Comparison of ENCODE assay signal across 8 mouse cellular contexts in the genomic region with DNA sequence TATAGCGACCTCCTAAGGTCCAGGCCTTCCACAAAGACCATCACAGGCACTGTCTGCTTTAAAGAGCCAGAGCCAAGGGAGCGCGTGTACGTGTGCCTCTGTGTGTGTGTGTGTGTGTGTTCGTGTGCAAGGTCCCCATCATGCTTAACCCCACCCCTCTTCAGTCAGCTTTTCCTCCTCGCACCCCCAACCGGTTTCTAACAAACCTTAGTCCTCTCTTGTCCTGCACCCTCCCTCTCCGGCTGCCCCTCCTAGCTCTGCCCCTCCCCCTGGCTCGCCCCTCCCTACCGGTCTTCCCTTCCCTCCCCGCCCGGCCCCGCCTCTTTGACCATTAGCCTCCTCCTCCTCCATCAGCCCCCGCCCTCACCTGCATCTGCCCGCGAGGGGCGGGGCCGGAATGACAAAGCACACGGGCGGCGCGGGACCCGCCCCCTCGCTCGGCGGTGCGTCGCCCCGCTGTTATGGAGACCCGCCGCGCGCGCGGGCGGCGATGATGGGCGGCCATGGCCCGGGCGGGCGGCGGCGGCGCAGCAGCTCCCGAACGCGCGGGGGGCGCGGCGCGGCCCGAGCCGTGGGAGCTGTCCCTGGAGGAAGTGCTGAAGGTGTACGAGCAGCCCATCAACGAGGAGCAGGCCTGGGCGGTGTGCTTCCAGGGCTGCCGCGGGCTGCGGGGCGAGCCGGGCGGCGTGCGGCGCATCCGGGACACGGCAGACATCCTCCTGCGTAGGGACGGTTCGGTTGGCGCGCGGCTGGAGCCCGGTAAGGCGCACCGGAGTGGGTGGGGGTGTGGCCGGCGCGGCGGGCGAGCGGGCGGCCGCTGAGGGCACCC. TPM values are rescaled to one million over a fixed set of nuclear protein-coding genes. Genes with fewer than 3 reads are reported as not detected.
DNase-seq lines count a peak whose midpoint lies in the region; ATAC-seq and TF ChIP-seq lines count a peak whose summit lies in the region.

A gene (plus strand): TSS at position 452 of the 829 bp plus-strand sequence.

- H3K9ac ChIP-seq in heart, embryonic 16.5 days (ENCODE audit: low read length) = peak within 1 kb of the TSS; percentile 53
- H3K9ac ChIP-seq in liver, postnatal 0 days (replicated peaks) = peak within 1 kb of the TSS; percentile 41; the same call in 1 of the 2 replicates
- peak within 1 kb of the TSS; percentile 86 for H3K9ac ChIP-seq in neural tube, embryonic 15.5 days (replicated peaks)

- DNase-seq in c-Kit-negative CD71-positive TER-119-positive erythroid progenitor cells, embryonic 14.5 days (ENCODE audit: low read depth, low spot score) = peak; percentile 60
- peak; percentile 88 for DNase-seq in forebrain, embryonic 10.5 days (ENCODE audit: extremely low spot score, low spot score)
- DNase-seq in kidney, postnatal 36 days = peak; percentile 80 to 89
- DNase-seq in liver, postnatal 0 days = peak; percentile 84
- DNase-seq in testis, postnatal 14 days (ENCODE audit: low spot score) = peak; percentile 77

- H3K4me1 ChIP-seq in E14TG2a.4 (replicated peaks; ENCODE audit: low read depth, low read length) = peaks cover 63% of the 10 kb centered on the region
- H3K4me1 ChIP-seq in forebrain, embryonic 10.5 days = peaks cover 46% of the 10 kb centered on the region
- peaks cover 7% of the 10 kb centered on the region; the same call in 1 of the 2 replicates for H3K4me1 ChIP-seq in heart, embryonic 16.5 days (ENCODE audit: control insufficient read depth, insufficient read depth, low read length)
- peaks cover 32% of the 10 kb centered on the region for H3K4me1 ChIP-seq in liver, postnatal 0 days (ENCODE audit: insufficient read depth)
- H3K4me1 ChIP-seq in neural tube, embryonic 15.5 days = peaks cover 48% of the 10 kb centered on the region

- TF ChIP-seq CTCF in E14TG2a.4 (conservative IDR thresholded peaks at IDR 0.05; ENCODE audit: low read length) = no peak
- no peak for TF ChIP-seq CTCF in liver, postnatal 0 days (IDR thresholded peaks at IDR 0.05; ENCODE audit: low read depth)

- H3K36me3 ChIP-seq in E14TG2a.4 (ENCODE audit: insufficient read depth, low read length) = no peaks in the 10 kb centered on the region
- H3K36me3 ChIP-seq in forebrain, embryonic 10.5 days (replicated peaks) = no peaks in the 10 kb centered on the region
- H3K36me3 ChIP-seq in heart, embryonic 16.5 days (ENCODE audit: control insufficient read depth, insufficient read depth) = no peaks in the 10 kb centered on the region
- no peaks in the 10 kb centered on the region for H3K36me3 ChIP-seq in liver, postnatal 0 days (replicated peaks; ENCODE audit: insufficient read depth, low read length)
- no peaks in the 10 kb centered on the region for H3K36me3 ChIP-seq in neural tube, embryonic 15.5 days

- peak; percentile 76 for ATAC-seq in heart, embryonic 16.5 days (replicated peaks; ENCODE audit: extremely low read depth, insufficient read depth, low FRiP score)
- peak; percentile 85 for ATAC-seq in liver, postnatal 0 days
- ATAC-seq in neural tube, embryonic 15.5 days (ENCODE audit: low FRiP score) = peak; percentile 90

- peak within 1 kb of the TSS; percentile 86 for H3K4me3 ChIP-seq in E14TG2a.4 (replicated peaks; ENCODE audit: low read length)
- peak within 1 kb of the TSS; percentile 70 for H3K4me3 ChIP-seq in forebrain, embryonic 10.5 days
- peak within 1 kb of the TSS; percentile 68 for H3K4me3 ChIP-seq in heart, embryonic 16.5 days (ENCODE audit: low read length)
- H3K4me3 ChIP-seq in liver, postnatal 0 days (ENCODE audit: low read depth, low read length) = peak within 1 kb of the TSS; percentile 57
- H3K4me3 ChIP-seq in neural tube, embryonic 15.5 days (replicated peaks) = peak within 1 kb of the TSS; percentile 82

- WGBS in forebrain, embryonic 10.5 days = under 1% methylated on average over 85 of the region's 85 CpGs
- WGBS in heart, embryonic 16.5 days = under 1% methylated on average over 81 of the region's 85 CpGs
- WGBS in liver, postnatal 0 days (ENCODE audit: insufficient replicate concordance) = 2% methylated on average over 50 of the region's 85 CpGs
- WGBS in neural tube, embryonic 15.5 days = under 1% methylated on average over 83 of the region's 85 CpGs

- no peak for TF ChIP-seq EP300 in liver, postnatal 0 days (IDR thresholded peaks at IDR 0.05; ENCODE audit: low read depth)

- no peaks in the 10 kb centered on the region for H3K9me3 ChIP-seq in E14TG2a.4 (ENCODE audit: low read length)
- H3K9me3 ChIP-seq in forebrain, embryonic 10.5 days = no peaks in the 10 kb centered on the region
- no peaks in the 10 kb centered on the region for H3K9me3 ChIP-seq in heart, embryonic 16.5 days (replicated peaks; ENCODE audit: control insufficient read depth, low read length)
- no peaks in the 10 kb centered on the region for H3K9me3 ChIP-seq in liver, postnatal 0 days (ENCODE audit: low read length)
- no peaks in the 10 kb centered on the region for H3K9me3 ChIP-seq in neural tube, embryonic 15.5 days (replicated peaks)

- H3K27ac ChIP-seq in forebrain, embryonic 10.5 days = peak within 1 kb of the TSS; percentile 85
- H3K27ac ChIP-seq in heart, embryonic 16.5 days (ENCODE audit: low read length) = no peak within 1 kb of the TSS
- H3K27ac ChIP-seq in liver, postnatal 0 days (ENCODE audit: low read depth) = peak within 1 kb of the TSS; percentile 11; the same call in 1 of the 2 replicates
- peak within 1 kb of the TSS; percentile 95 for H3K27ac ChIP-seq in neural tube, embryonic 15.5 days (replicated peaks)

- H3K4me2 ChIP-seq in heart, embryonic 16.5 days (ENCODE audit: low read depth, low read length) = peak within 1 kb of the TSS; percentile 96
- peak within 1 kb of the TSS; percentile 93 for H3K4me2 ChIP-seq in liver, postnatal 0 days (ENCODE audit: low read depth, low read length)
- peak within 1 kb of the TSS; percentile 60 for H3K4me2 ChIP-seq in neural tube, embryonic 15.5 days

- H3K27me3 ChIP-seq in E14TG2a.4 (ENCODE audit: insufficient read depth, low read length) = 0 out of 2 replicates have a peak, but pooled peaks cover 2% of the 10 kb centered on the region
- H3K27me3 ChIP-seq in forebrain, embryonic 10.5 days (ENCODE audit: poor library complexity, severe bottlenecking) = peaks cover 23% of the 10 kb centered on the region
- H3K27me3 ChIP-seq in heart, embryonic 16.5 days (ENCODE audit: control insufficient read depth, insufficient read depth, low read length) = peaks cover 12% of the 10 kb centered on the region
- peaks cover 13% of the 10 kb centered on the region for H3K27me3 ChIP-seq in liver, postnatal 0 days (ENCODE audit: insufficient read depth, low read length)
- no peaks in the 10 kb centered on the region for H3K27me3 ChIP-seq in neural tube, embryonic 15.5 days (replicated peaks)

RNA-seq across cellular contexts. Expression of the gene that starts here (rescaled TPM):
- 6.5 and 6.9 TPM in 2 replicates for polyA plus RNA-seq in forebrain, embryonic 10.5 days (2016; fragmentation: Nextera tagmentation; extraction: Ambion mirVana)
- polyA plus RNA-seq in heart, embryonic 16.5 days (2015; fragmentation: Nextera tagmentation; extraction: Ambion mirVana) = 0.79 and 0.89 TPM in 2 replicates
- 0.80 and 1.1 TPM in 2 replicates for polyA plus RNA-seq in liver, postnatal 0 days (2015; fragmentation: Nextera tagmentation; extraction: Ambion mirVana)
- polyA plus RNA-seq in neural tube, embryonic 15.5 days (2015; fragmentation: Nextera tagmentation; extraction: Ambion mirVana) = 37.9 and 44.0 TPM in 2 replicates

Comparison
In these comparisons a context has a peak if more than half of its experiments do, and no peak if none do; other contexts are left out.
1. Peak in ATAC-seq, H3K4me3 ChIP-seq, H3K9ac ChIP-seq and H3K4me2 ChIP-seq in heart, embryonic 16.5 days; RNA of the gene not detected or under 1 TPM.